Mouse (Mus musculus): ENCODE measurements around the gene Brix1.

GRCm38 (mm10) chr15:10464678-10465077 lies 21.1 kb downstream of the Brix1 start:
- no peak for TF ChIP-seq CTCF (IDR thresholded peaks at IDR 0.05; ENCODE audit: low read depth)
- TF ChIP-seq EP300 (optimal IDR thresholded peaks at IDR 0.05), result no peak
